Mouse (Mus musculus): ENCODE data around the gene Nipal1. TPM values are rescaled to one million over a fixed set of nuclear protein-coding genes. Genes with fewer than 3 reads are reported as not detected.

The Nipal1 gene
- polyA plus RNA-seq, 1 experiment from 2014 or later, result not detected

- Histone ChIP-seq H3K79me2 (ENCODE audit: inconsistent target) (no peaks in the 10 kb centered on the region), H3K4me3 (ENCODE audit: inconsistent target) (no peak overlapping the region), H3K36me3 (ENCODE audit: inconsistent target) (no peaks in the 10 kb centered on the region), H3K27ac (no peak overlapping the region)
- 97% methylated on average over 3 of the region's 5 CpGs for WGBS (ENCODE audit: missing documents)
Measured at GRCm38 (mm10) chr5:72690516-72690915, 42.9 kb downstream of the Nipal1 start.

- no peaks in the 10 kb centered on the region for H3K36me3 ChIP-seq (ENCODE audit: inconsistent target)
- H3K79me2 ChIP-seq (ENCODE audit: inconsistent target), result no peaks in the 10 kb centered on the region
- WGBS (ENCODE audit: missing documents), result 100% methylated on average over 1 of the region's 2 CpGs
- no peak overlapping the region for H3K27ac ChIP-seq
- no peak overlapping the region for H3K4me3 ChIP-seq (ENCODE audit: inconsistent target)
Measured at GRCm38 (mm10) chr5:72694684-72695083, 47.1 kb downstream of the Nipal1 start.

DNA sequence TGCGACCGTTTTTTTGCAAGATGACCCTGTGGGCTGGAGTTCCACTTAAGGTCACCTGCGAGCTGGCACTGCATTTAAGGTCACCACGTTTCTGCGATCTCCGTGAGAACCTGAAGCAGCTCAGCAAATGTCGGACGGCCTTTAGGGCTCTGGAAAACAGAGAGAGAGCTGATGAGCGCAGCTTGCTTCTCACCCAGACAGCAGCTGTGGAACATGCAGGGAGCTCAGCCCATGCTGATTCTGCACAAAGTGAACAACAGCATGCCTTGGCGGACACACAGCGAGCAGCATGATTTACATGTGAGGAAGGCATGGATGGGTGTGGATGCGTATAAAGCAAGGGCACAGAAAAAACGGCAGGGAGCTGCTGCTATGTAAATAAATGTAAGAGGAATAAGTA lies 48.9 kb downstream of the Nipal1 start:
- no peak overlapping the region for H3K4me3 ChIP-seq (ENCODE audit: inconsistent target)
- no peak overlapping the region for H3K27ac ChIP-seq
- no peaks in the 10 kb centered on the region for H3K79me2 ChIP-seq (ENCODE audit: inconsistent target)
- WGBS (ENCODE audit: missing documents), result 87% methylated on average over 13 of the region's 13 CpGs
- no peaks in the 10 kb centered on the region for H3K36me3 ChIP-seq (ENCODE audit: inconsistent target)

DNA sequence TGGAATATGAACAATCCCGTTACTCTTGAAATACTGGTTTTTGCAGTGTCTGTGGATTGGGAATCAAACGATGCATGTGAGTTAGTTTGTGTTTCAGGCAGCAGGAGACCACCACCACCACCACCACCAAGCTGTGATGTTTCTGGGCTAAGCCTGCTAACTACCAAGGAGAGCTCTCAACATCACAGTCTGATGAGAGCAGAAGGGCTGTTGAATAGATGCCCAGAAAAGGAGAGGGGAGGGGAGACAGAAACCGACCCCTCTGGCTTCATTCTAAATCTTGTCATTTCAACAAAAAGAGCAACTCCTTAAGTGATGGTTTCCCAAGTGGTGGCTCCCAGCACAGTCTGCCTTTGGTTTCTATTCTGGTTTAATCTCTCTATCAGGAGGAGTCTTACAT lies 50.7 kb downstream of the Nipal1 start:
- H3K27ac ChIP-seq, result no peak overlapping the region
- H3K4me3 ChIP-seq (ENCODE audit: inconsistent target), result no peak overlapping the region
- 86% methylated on average over 3 of the region's 3 CpGs for WGBS (ENCODE audit: missing documents)
- H3K36me3 ChIP-seq (ENCODE audit: inconsistent target), result no peaks in the 10 kb centered on the region
- H3K79me2 ChIP-seq (ENCODE audit: inconsistent target), result no peaks in the 10 kb centered on the region

GRCm38 (mm10) chr5:72698818-72699499 lies 51.4 kb downstream of the Nipal1 start:
- H3K36me3 ChIP-seq (ENCODE audit: inconsistent target), result no peaks in the 10 kb centered on the region
- WGBS (ENCODE audit: missing documents), result 89% methylated on average over 7 of the region's 7 CpGs
- H3K79me2 ChIP-seq (ENCODE audit: inconsistent target), result no peaks in the 10 kb centered on the region
- no peak overlapping the region for H3K4me3 ChIP-seq (ENCODE audit: inconsistent target)
- H3K27ac ChIP-seq, result no peak overlapping the region

GRCm38 (mm10) chr5:72699500-72699818 lies 51.9 kb downstream of the Nipal1 start:
- H3K27ac ChIP-seq, result no peak overlapping the region
- no peaks in the 10 kb centered on the region for H3K79me2 ChIP-seq (ENCODE audit: inconsistent target)
- H3K4me3 ChIP-seq (ENCODE audit: inconsistent target), result no peak overlapping the region
- no peaks in the 10 kb centered on the region for H3K36me3 ChIP-seq (ENCODE audit: inconsistent target)
- WGBS (ENCODE audit: missing documents), result 93% methylated on average over 2 of the region's 2 CpGs

DNA sequence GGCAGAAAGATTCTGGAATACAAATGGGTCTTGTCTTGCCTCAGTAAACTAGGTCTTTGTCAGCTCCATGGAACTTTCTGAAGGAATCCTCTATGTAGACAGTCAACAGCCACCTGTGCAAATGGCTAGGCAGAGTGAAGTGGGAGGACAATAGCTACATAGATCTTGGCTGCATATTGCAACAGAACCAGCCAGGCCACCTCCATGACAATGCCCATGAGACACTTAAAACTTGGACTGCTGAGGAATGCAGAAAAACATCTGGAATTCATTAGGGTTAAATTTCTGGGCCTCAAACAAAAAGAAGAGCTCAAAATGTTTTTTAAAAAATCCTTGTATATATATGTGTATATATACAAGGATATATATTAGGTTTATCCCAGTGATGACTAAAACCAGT lies 54.6 kb downstream of the Nipal1 start:
- Histone ChIP-seq H3K36me3 (ENCODE audit: inconsistent target) (no peaks in the 10 kb centered on the region), H3K27ac (no peak overlapping the region), H3K4me3 (ENCODE audit: inconsistent target) (no peak overlapping the region), H3K79me2 (ENCODE audit: inconsistent target) (no peaks in the 10 kb centered on the region)

- H3K36me3 ChIP-seq (ENCODE audit: inconsistent target), result no peaks in the 10 kb centered on the region
- no peak overlapping the region for H3K27ac ChIP-seq
- no peaks in the 10 kb centered on the region for H3K79me2 ChIP-seq (ENCODE audit: inconsistent target)
- 92% methylated on average over 10 of the region's 10 CpGs for WGBS (ENCODE audit: missing documents)
- no peak overlapping the region for H3K4me3 ChIP-seq (ENCODE audit: inconsistent target)
Measured at GRCm38 (mm10) chr5:72706095-72706494, 58.5 kb downstream of the Nipal1 start.

- H3K36me3 ChIP-seq (ENCODE audit: inconsistent target), result no peaks in the 10 kb centered on the region
- no peak overlapping the region for H3K4me3 ChIP-seq (ENCODE audit: inconsistent target)
- no peak overlapping the region for H3K27ac ChIP-seq
- H3K79me2 ChIP-seq (ENCODE audit: inconsistent target), result no peaks in the 10 kb centered on the region
- WGBS (ENCODE audit: missing documents), result 83% methylated on average over 10 of the region's 10 CpGs
Measured at GRCm38 (mm10) chr5:72706722-72707121, 59.1 kb downstream of the Nipal1 start.

GRCm38 (mm10) chr5:72709451-72709850 lies 61.9 kb downstream of the Nipal1 start:
- H3K4me3 ChIP-seq (ENCODE audit: inconsistent target), result no peak overlapping the region
- 55% methylated on average over 13 of the region's 13 CpGs for WGBS (ENCODE audit: missing documents)
- H3K36me3 ChIP-seq (ENCODE audit: inconsistent target), result no peaks in the 10 kb centered on the region
- H3K27ac ChIP-seq, result no peak overlapping the region
- no peaks in the 10 kb centered on the region for H3K79me2 ChIP-seq (ENCODE audit: inconsistent target)

GRCm38 (mm10) chr5:72709976-72710375 lies 62.4 kb downstream of the Nipal1 start:
- no peak overlapping the region for H3K27ac ChIP-seq
- H3K36me3 ChIP-seq (ENCODE audit: inconsistent target), result no peaks in the 10 kb centered on the region
- WGBS (ENCODE audit: missing documents), result 89% methylated on average over 9 of the region's 9 CpGs
- no peaks in the 10 kb centered on the region for H3K79me2 ChIP-seq (ENCODE audit: inconsistent target)
- no peak overlapping the region for H3K4me3 ChIP-seq (ENCODE audit: inconsistent target)

DNA sequence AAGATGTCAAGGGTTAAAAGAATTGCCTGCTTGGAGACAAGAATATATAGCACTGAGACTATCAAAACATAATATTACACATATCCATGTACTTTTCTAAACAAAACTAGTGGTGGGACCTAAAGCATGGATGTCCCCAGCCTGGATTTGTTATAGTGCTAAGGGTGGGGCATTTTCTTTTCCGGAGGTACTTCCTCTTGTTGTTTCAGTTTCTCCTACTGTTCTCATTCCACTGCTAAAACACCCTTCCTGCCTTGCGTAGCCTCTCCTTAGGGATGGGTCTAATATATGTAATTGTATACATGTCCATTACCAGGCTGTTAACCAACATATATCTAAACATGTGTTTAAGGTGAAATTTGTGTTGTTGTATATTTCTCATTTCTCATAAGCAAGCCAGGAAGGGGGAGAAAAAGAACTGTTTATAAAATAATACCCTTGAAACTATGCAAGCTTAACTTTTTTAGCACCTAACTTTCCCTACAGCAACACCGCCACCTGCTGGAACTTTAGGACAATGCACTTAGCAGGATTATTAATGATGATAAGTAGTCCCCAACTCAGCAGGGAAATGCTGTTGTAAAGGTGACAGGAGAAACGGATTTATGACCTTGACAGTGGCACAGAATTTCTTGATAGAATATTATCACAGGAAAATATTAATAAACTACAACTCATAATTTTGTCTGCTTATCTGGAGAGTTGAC lies 63.1 kb downstream of the Nipal1 start:
- 40% methylated on average over 2 of the region's 4 CpGs for WGBS (ENCODE audit: missing documents)
- Histone ChIP-seq H3K36me3 (ENCODE audit: inconsistent target) (no peaks in the 10 kb centered on the region), H3K27ac (no peak overlapping the region), H3K79me2 (ENCODE audit: inconsistent target) (no peaks in the 10 kb centered on the region), H3K4me3 (ENCODE audit: inconsistent target) (no peak overlapping the region)

DNA sequence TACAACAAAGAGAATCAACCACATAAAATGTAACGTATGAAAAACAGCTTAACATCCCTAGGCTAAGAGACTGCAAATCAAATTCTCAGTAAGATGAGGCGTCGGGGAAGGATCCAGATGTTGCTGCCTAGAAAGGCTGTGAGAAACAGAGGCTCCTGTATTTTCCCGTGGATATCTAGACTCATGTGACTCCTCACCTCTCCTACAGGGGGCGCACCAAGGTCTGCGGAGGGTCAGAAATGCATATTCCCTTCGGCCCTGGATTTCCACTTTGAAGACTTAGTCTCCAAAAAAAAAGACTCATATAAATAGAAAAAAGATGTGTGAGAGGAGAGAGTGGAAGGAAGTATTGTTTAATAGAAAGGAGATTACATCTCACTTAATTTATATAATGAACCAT lies 73.0 kb downstream of the Nipal1 start:
- Histone ChIP-seq H3K4me3 (ENCODE audit: inconsistent target) (no peak overlapping the region), H3K36me3 (ENCODE audit: inconsistent target) (no peaks in the 10 kb centered on the region), H3K27ac (no peak overlapping the region), H3K79me2 (ENCODE audit: inconsistent target) (no peaks in the 10 kb centered on the region)
- 70% methylated on average over 7 of the region's 7 CpGs for WGBS (ENCODE audit: missing documents)
